Mouse (Mus musculus) layer of hippocampus, postnatal 14 days (tissue): ENCODE measurements around the gene Aimp1. TPM values are rescaled to one million over a fixed set of nuclear protein-coding genes. Genes with fewer than 3 reads are reported as not detected.

Experiments used
- total RNA-seq, 2 experiments: library from RNA; stranded (reverse); gene quantifications; 2 replicates each; pipeline ENCODE4 v1.2.3; 2021

Gene Aimp1
- total RNA-seq, 2 experiments from 2014 or later = 50.3 to 52.9 TPM

Other genes starting within 250 kb of the Aimp1 start
- gene Gimd1, start 54.5 kb downstream of the Aimp1 start, total RNA-seq = not detected
- 10 to 100 TPM; 33.9 to 34.7 TPM for gene Tbck, start 226 bp downstream of the Aimp1 start, total RNA-seq